Mouse (Mus musculus) kidney, adult 11 months (tissue): ENCODE results near the gene Lsm7.
"Not testable (repeated sequence)": the region's sequence is repeated elsewhere in the genome, so short reads cannot be mapped to it uniquely, and the experiment has no call there.

Experiments used
- DNase-seq: peaks from one replicate; pipeline ENCODE4 v3.0.0; 2022

Gene Lsm7

DNA sequence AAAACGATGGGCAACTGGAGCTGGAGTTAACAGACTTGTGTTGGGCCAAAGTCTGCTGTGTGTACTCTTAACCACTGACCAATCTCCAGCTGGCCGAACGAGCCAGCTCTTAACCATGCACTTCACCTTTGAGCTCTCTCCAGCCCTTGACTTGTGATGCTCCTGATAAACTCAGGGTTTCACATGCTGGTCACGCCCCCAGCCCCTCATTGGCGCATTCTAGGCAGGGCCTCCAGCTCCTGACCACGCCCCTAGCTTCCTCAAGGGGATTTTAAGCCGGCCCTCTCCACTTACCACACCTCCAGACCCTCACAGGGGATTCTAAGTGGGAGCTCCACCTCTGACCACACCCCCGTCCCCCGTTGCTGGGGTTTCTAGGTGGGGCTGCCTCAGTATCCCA, 23.9 kb downstream of the Lsm7 start:
- peak; percentile 91 for DNase-seq

DNA sequence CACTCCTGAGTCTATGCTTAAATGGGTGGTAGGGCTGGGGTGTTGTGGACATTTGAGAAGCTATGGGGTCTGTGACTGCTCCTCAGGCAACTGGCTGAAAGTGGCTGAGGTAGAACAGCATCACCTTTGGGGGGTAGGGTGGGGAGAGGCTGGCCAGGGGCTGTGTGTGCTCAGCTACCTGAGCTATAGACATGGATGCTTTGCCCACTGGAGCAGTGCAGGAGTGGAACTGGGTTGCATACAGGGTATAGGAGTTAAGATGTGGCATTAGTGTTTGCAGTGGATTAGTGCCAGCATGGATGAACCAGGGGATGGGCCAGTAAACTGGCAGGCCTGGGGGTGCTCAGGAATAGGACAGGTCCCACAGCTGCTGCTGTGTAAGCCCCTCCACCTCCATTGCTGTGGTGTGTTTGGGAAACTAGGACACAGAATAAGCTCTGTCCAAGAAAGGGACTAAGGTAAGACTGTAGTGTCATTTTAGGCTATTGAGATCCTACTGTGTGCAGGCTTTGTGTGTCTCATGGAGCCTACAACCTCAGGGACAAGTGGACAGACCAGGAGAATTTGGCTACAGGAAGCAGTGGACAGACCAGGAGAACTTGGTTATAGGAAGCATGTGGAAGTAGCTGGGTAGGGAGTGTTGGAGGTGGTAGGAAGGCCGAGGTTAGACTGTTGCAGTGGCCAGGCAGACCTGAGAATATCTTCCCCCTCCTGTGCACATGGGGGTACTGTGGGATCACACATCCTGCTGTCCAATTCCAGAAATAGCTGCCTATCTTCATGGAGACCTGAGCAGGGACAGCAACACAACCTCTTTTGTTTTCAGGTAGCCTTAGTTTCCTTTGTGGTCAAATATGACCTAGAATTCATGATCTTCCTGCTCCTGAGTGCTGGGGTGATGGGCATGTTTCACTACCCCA, 25.4 kb downstream of the Lsm7 start:
- no peak for DNase-seq

DNA sequence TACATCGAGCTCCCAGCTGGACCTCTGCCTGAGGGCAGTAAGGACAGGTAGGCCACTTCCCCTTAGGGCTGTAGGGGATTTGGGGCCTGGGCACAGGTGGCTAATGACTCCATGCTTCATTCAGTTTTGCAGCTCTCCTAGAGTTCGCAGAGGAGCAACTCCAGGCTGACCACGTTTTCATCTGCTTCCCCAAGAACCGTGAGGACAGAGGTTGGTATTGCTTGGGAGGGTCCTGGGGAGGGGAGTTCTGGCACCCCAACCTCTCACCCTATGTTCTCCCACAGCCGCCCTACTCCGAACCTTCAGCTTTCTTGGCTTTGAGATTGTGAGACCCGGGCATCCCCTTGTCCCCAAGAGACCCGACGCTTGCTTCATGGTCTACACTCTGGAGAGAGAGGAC, 26.4 kb downstream of the Lsm7 start:
- DNase-seq = not testable (repeated sequence)

DNA sequence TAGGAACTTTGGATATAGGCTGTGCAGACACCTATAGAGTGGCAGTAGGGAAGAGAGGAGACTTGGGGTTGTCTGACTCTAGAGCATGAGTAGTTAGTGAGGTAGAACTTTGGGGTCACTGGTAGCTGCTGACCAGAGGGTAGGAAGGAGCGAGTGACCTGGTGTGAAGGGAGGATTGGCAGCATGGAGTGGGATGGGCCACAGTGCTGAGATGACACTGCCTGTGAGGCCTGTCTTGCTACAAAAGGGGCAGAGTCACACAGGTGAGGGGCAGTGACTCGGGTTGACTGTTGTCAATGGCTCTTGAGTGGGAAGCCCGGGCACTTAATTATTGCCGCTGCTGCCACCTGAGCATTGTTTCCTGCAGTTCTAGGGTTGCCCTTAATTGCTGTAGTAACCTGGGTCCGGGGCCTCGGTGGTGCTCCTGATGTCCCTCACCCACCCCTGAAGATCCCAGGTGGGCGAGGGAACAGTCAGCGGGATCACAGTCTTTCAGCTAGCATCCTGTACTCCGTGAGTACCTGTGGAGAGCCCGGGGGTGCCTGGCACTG, 27.1 kb downstream of the Lsm7 start:
- DNase-seq = no peak

DNA sequence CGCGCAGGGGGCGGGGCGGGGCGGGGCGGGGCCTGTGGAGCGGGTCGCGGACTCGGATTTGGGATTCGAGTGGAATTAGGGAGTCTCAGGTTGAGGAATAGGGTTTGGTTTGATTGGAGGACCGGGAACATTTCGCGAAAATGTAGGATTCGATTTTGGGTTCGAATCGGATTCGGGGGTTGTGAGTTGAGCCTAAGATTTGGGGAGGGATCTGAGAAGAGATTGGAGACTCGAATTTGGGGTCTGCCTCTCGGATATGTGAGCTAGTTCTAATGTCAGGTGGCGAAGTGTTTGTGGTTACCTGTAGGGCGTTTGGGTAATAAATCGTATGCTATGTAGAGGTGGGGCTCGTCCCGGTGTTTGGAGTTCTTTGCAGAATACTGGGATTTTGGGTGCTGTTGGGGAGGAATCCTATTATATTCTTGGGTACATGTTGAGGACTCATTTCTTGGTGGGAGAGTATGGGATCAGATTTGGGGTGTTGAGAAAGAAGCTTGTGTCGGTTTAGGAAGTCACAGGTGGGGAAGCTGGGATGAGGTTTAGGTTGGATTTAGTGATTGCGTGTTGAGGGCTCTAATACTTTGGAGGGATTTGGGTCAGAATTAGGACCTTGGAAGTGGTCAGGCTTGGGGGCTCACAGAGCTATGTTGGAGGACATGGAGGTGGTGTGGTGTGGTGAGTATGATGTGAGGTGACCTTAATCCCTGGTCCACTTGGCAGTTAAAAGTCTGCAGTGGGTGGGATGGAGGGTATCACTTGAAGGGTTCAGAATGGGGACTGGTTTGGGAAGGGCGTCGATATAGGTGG, 27.7 kb downstream of the Lsm7 start:
- no peak for DNase-seq

DNA sequence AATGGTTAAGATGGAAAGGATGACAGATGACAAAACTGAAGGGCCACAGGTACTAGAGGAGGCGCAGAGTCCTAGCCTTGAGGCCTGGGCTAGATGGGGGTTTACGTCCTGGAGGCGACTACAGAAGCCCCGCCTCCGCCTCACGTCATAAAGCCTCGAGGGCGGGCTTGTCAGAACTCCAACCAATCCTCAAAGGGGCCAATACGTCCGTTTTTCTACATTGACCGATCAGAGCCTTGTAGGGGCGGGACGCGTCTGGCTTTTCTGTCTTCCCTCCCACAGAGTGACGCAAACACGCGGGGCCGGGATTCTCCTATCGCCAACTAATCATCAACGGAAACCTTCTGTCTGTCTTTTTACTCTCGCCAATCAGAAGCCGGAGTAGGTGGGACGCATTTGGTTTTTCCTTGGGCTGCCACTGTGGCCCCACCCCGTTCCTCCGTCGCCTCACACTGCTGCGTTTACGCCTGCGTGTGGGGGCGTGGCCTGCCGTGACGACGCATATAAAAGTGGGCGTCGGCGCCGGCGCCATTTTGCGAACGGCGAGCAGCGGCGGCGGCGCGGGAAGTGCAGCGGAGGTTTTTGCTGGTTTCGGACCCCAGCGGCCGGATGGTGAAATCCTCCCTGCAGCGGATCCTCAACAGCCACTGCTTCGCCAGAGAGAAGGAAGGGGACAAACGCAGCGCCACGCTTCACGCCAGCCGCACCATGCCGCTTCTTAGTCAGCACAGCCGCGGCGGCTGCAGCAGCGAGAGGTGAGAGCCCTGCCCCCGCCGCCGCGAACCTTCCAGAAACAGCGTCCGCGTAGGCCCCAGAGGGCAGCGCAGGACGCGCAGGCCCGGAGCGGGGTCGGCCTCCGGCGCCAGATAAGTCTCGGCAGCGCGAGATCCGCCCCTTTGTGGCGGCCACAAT, 28.6 kb downstream of the Lsm7 start, which contains the start of gene Oaz1:
Gene Oaz1 (plus strand): TSS at position 506 of the 912 bp plus-strand sequence.
- DNase-seq = peak; percentile 100

DNA sequence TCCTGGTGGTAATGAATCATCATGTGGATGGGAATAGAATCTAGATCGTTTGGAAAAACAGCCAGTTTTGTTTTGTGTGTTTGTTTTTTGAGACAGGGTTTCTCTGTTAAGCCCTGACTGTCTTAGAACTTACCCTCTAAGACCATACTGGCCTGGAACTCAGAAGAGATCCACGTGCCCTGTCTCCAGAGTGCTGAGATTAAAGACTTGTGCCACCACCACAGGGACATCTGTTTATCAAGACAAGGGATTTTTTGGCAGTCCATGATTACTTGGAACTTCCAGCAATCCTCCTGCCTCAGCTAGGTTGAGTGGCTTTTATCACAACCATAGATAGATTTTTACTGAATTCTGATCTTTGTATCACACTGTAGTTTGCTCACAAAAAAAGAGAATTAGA, 30.2 kb downstream of the Lsm7 start:
- no peak for DNase-seq

DNA sequence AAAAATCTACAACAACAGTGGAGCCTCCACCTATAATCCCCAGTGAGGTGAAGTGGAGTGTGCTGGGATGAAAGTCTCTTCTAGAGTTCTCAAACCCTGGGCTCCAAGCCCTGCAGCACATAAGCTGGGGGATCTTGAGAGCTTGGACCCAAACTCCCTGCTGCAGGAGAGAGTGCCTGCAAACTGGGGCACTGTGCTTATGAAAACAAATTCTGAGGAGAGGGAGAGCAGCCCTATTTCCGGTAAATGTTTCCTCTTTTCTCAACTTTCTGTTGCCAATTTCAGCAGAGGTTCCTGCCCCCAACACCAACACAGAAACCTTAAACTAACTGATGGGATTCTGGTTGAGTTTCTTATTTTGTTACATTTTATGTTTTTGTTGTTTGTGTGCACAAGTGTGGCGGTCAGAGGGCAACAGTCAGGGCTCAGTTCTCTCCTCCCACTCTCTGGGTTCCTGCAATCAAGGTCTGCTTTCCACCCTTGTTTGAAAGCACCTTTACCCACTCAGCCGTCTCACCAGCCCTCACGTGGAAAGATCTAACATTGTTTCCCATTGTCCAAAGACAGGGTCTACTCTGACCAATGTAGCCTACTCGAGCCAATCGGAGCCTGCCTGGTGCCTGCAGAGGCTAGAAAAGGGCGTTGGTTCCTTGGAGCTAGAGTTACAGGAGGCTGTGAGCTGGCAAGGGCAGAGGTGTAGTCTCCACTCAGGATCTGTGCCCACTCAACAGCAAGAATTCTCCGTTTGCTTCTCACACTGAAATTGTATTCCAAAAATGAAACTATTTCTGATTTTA, 31.0 kb downstream of the Lsm7 start:
- DNase-seq = no peak

DNA sequence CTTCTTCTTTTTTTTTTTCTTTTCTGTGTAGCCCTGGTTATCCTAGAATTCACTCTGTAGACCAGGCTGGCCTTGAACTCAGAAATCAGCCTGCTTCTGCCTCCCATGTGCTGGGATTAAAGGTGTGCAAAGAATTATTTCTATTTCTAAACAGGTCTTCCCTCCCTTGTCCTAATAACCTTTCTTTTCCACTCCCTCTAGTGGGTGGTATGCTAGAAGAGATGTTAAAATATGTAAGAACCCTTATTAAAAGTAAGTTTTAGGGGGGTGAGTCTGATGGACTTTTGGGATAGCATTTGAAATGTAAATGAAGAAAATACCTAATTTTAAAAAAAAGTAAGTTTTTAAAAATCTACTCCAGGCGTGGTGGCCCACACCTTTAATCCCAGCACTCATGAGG, 31.7 kb downstream of the Lsm7 start:
- no peak for DNase-seq

DNA sequence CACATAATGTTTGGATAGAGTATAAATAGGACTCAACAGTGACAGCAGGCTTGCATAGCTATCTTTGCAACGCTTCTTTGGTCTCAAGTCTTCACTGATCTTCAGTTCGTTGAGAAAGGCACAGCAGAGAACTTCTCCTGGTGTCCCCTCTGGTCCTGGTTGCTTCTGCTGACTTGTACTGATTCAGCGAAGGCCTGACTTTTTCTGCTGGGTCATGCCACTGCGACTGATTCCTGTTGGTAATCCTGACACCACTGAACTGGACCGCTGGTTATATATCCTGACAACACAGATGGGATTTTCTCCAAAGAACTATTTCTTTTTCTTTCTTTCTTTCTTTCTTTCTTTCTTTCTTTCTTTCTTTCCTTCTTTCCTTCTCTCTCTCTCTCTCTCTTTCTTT, 32.5 kb downstream of the Lsm7 start:
- no peak for DNase-seq

DNA sequence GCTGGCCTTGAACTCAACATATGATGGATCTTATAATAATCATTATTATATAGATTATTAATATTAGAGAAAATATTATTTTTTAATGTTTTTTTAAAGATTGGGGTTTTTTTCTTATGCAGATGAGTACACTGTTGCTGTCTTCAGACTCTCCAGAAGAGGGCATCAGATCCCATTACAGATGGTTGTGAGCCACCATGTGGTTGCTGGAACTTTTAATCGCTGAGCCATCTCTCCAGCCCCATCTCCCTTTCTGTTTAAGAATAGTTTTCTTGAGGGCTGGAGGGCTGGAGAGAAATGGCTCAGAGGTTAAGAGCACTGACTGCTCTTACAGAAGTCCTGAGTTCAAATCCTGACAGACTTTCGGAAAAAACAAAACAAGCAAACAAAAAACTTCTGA, 33.0 kb downstream of the Lsm7 start:
- DNase-seq = no peak

DNA sequence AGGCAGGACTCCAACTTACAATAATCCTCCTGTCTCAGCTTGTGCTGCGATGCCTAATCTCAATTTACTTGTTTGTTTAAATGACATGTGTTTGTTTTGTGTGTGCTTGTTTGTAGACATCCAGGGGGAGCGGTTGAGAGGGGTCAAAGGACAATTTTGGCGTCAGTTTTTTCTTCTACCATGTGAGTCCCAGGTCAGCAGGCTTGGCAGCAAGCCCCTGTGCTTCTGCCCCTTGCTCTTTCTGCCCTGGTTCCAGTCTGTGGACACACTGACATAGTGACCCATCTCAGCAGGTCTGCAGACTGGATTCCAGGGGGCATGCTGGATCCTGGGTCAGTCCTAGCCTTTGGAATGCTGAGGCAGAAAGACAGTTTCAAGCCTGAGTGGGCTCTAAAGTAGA, 35.6 kb downstream of the Lsm7 start:
- peak; percentile 79 for DNase-seq

DNA sequence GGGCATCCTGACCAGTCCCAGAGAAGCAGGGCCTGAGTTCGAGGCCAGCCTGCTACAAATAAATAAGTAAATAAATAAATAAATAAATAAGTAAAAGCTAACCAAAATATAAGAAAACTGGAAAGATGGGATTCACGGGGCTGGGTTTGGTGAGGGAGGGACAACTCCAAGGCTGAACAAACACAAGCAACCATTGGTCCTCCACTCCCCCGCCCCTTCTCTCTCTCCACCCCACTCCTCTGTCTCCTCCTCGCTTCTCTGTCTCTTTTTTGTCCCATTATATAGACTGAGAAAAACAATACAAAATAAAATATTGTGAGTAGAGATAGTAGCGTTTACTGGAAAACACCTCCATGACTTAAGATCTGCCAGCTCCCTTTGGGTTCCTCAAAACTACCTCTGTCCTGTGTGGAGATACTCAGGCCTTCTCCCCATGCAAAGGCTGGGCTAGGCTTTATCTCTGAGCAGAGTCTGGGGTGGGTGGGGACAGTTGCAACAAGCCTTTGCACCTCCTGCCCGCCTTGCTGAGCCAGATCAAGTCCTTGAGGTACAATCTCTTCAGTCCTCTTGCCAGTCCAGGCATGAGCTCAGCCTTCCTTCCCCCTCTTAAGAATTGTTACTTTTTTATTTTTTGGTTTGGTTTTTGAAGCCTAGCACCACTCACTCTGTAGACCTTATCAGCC, 36.3 kb downstream of the Lsm7 start:
- no peak for DNase-seq

DNA sequence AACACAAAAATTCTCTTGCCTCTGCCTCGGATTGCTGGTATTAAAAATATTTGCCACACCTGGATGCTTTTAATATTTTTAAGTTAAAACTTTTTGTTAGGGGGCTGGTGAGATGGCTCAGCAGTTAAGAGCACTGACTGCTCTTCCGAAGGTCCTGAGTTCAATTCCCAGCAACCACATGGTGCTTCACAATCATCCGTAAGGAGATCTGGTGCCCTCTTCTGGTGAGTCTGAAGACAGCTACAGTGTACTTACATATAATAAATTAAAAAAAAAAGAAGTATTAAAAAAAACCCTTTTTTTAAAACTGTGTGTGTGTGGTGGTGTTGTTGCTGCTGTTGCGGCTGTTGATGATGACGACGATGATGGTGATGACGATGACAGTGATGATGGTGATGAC, 37.1 kb downstream of the Lsm7 start:
- not testable (repeated sequence) for DNase-seq

DNA sequence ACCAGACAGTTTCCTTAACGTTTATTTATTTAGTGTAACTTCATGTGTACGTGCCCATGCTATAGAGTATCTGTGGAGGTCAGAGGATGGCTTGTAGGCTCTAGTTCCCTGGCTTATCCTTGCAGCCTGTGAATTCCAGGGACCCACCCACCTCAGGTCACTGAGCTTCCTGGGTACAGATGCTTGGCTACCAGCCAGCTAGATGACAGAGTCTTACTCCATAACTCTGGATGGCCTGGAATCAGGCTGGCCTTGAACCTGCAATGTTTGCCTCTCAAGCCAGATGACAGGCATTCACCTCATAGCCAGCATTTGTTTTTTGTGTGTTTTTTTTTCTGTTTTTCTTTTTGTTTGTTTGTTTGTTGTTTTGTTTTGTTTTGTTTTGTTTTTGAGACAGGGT, 37.8 kb downstream of the Lsm7 start:
- DNase-seq = no peak

DNA sequence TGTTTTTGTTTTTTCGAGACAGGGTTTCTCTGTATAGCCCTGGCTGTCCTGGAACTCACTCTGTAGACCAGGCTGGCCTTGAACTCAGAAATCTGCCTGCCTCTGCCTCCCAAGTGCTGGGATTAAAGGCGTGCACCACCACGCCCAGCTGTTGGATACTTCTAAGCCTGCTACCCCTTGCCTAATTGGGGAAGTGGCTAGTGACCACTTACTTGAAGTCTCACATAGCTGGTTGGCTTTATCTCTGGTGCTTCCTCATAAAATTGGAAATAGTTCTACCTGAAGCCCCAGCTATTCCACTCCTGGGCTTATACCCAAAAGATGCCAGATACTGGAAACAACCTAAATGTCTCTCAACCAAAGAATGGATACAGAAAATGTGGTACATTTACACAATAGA, 38.7 kb downstream of the Lsm7 start:
- DNase-seq = not testable (repeated sequence)

DNA sequence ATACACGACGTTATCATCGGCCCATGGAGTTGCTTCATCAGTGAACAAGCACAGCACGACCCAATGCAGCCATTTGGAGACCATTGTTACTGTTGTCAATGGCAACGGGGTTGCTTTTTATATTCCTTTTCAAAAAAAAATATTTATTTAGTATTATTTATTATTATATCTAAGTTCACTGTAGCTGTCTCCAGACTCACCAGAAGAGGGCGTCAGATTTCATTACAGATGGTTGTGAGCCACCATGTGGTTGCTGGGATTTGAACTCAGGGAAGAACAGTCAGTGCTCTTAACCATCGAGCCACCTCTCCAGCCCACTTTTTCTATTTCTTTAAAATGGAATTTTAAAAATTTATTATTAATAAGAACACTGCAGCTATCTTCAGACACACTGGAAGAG, 40.2 kb downstream of the Lsm7 start:
- DNase-seq = no peak

DNA sequence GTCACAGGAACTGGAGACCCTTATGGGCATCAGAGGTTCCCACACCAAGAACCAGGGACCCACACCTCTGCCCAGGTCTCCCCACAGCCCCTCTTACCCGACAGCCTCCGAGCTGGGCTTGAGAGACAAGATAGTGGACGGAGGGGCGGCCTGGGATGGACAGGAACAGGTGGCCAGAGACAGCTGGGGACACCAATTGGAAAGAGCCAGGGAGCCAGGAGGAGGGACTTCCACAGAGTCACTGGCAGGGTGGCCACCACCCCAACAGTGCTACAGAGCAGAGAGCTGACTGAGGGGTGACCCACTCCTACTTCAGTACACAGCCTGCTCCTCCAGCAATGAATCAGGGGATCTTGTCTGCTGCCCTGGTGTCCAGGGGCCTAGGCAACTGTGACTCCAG, 41.6 kb downstream of the Lsm7 start, which contains the start of gene Jsrp1:
Gene Jsrp1 (minus strand): TSS at position 133 of the 400 bp plus-strand sequence.
- DNase-seq = no peak

DNA sequence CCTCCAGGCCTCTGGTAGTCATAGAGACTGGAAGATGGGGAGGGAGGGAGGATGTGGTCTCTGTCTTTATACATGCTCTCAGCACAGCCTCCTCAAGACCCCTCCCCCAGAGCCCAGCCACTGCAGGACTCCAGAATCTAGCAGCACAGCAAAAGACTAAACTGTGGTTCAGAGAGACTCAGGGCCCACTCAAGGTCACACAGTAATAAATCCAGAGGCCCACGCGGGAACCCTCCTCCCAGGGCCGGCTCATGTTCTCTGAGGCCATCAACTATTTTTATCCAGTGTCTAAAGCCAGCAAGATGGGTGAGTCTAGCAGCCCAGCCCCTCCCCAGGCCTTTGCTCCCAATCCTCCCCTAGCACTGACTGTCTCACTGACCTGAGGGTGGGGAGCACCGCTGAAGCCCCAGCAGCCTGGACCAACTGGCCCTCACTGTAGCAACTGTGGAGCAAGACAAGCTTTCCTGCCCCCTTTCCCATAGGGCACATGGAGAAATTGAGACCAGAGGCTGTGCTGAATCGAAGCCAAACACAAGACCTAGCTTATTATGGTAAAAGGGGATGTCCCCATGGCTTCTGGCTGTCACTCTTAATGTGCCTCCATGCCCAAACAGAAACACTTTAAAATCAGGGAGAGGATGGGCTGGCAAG, 42.5 kb downstream of the Lsm7 start:
- DNase-seq = no peak

DNA sequence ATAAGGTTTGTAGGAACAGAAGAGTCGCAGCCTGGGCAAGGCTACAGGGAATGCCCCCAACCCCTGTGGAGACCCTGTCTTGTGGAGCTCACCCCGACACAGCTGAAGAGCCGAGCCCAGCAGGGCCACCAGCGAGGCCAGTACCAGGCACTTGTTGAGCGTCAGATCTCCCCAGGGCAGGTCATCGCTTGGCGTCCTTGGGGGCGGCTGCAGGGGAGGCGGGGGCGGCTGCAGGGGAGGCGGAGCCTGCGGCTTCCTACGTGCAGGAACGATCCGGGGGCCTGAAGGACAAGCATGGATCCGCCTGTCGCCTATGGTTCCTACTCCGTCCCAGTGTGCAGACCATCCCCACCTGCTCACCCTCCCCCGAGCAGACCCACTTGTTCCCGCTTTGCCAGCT, 44.9 kb downstream of the Lsm7 start:
- DNase-seq = no peak
